Mouse (Mus musculus): ENCODE measurements around the gene Slc24a2. TPM values are rescaled to one million over a fixed set of nuclear protein-coding genes. Genes with fewer than 3 reads are reported as not detected.
A peak's percentile ranks its signal among the peaks of the same experiment; 100 is the strongest.

Gene Slc24a2
- polyA plus RNA-seq, 1 experiment from 2014 or later: not detected

- Histone ChIP-seq H3K4me1 (replicated peaks; ENCODE audit: insufficient read depth, low read length) (no peaks in the 10 kb centered on the region), H3K27me3 (ENCODE audit: insufficient read depth, low read length) (no peaks in the 10 kb centered on the region), H3K4me2 (ENCODE audit: low read length) (no peak overlapping the region), H3K27ac (no peak overlapping the region), H3K4me3 (replicated peaks; ENCODE audit: low read depth, low read length) (no peak overlapping the region), H3K9me3 (replicated peaks; ENCODE audit: low read length) (no peaks in the 10 kb centered on the region), H3K9ac (ENCODE audit: low read depth, low read length) (no peak overlapping the region), H3K36me3 (ENCODE audit: insufficient read depth, low read length) (no peaks in the 10 kb centered on the region)
- peak; percentile 68 for TF ChIP-seq CTCF (IDR thresholded peaks at IDR 0.05; ENCODE audit: low read depth)
- DNase-seq (ENCODE audit: low spot score) (peak; percentile 51), ATAC-seq (replicated peaks; ENCODE audit: low FRiP score, low read depth) (no peak)
- WGBS: 74% methylated on average over 4 of the region's 4 CpGs
These were observed 192.7 kb downstream of the Slc24a2 start for GRCm38 (mm10) chr4:87037592-87037991.

GRCm38 (mm10) chr4:87036507-87036906, 193.8 kb downstream of the Slc24a2 start:
- Histone ChIP-seq H3K9ac (ENCODE audit: low read depth, low read length) (no peak overlapping the region), H3K4me3 (replicated peaks; ENCODE audit: low read depth, low read length) (no peak overlapping the region), H3K27me3 (ENCODE audit: insufficient read depth, low read length) (no peaks in the 10 kb centered on the region), H3K36me3 (ENCODE audit: insufficient read depth, low read length) (no peaks in the 10 kb centered on the region), H3K9me3 (replicated peaks; ENCODE audit: low read length) (no peaks in the 10 kb centered on the region), H3K4me1 (replicated peaks; ENCODE audit: insufficient read depth, low read length) (no peaks in the 10 kb centered on the region), H3K4me2 (ENCODE audit: low read length) (no peak overlapping the region), H3K27ac (no peak overlapping the region)
- WGBS: 54% methylated on average over 5 of the region's 5 CpGs
- no peak for DNase-seq (ENCODE audit: low spot score)
- ATAC-seq (replicated peaks; ENCODE audit: low FRiP score, low read depth): no peak
- TF ChIP-seq CTCF (IDR thresholded peaks at IDR 0.05; ENCODE audit: low read depth): no peak

- H3K4me1 ChIP-seq (replicated peaks; ENCODE audit: insufficient read depth, low read length): no peaks in the 10 kb centered on the region
- no peak overlapping the region for H3K4me3 ChIP-seq (replicated peaks; ENCODE audit: low read depth, low read length)
- TF ChIP-seq CTCF (IDR thresholded peaks at IDR 0.05; ENCODE audit: low read depth): no peak
- H3K9ac ChIP-seq (ENCODE audit: low read depth, low read length): no peak overlapping the region
- no peaks in the 10 kb centered on the region for H3K9me3 ChIP-seq (replicated peaks; ENCODE audit: low read length)
- no peak overlapping the region for H3K27ac ChIP-seq
- DNase-seq (ENCODE audit: low spot score) (no peak), ATAC-seq (replicated peaks; ENCODE audit: low FRiP score, low read depth) (no peak)
- WGBS: 78% methylated on average over 10 of the region's 10 CpGs
- H3K4me2 ChIP-seq (ENCODE audit: low read length): no peak overlapping the region
- H3K36me3 ChIP-seq (ENCODE audit: insufficient read depth, low read length): no peaks in the 10 kb centered on the region
- H3K27me3 ChIP-seq (ENCODE audit: insufficient read depth, low read length): no peaks in the 10 kb centered on the region
These were observed 194.6 kb downstream of the Slc24a2 start for GRCm38 (mm10) chr4:87035701-87036100.

GRCm38 (mm10) chr4:87032632-87033031, 197.6 kb downstream of the Slc24a2 start:
- H3K27ac ChIP-seq: no peak overlapping the region
- ATAC-seq (replicated peaks; ENCODE audit: low FRiP score, low read depth) (no peak), DNase-seq (ENCODE audit: low spot score) (no peak)
- 87% methylated on average over 8 of the region's 8 CpGs for WGBS
- H3K4me1 ChIP-seq (replicated peaks; ENCODE audit: insufficient read depth, low read length): no peaks in the 10 kb centered on the region
- no peaks in the 10 kb centered on the region for H3K9me3 ChIP-seq (replicated peaks; ENCODE audit: low read length)
- no peak overlapping the region for H3K4me3 ChIP-seq (replicated peaks; ENCODE audit: low read depth, low read length)
- TF ChIP-seq CTCF (IDR thresholded peaks at IDR 0.05; ENCODE audit: low read depth): no peak
- no peaks in the 10 kb centered on the region for H3K27me3 ChIP-seq (ENCODE audit: insufficient read depth, low read length)
- H3K36me3 ChIP-seq (ENCODE audit: insufficient read depth, low read length): no peaks in the 10 kb centered on the region
- no peak overlapping the region for H3K9ac ChIP-seq (ENCODE audit: low read depth, low read length)
- H3K4me2 ChIP-seq (ENCODE audit: low read length): no peak overlapping the region

- Histone ChIP-seq H3K4me2 (ENCODE audit: low read length) (no peak overlapping the region), H3K36me3 (ENCODE audit: insufficient read depth, low read length) (no peaks in the 10 kb centered on the region), H3K9ac (ENCODE audit: low read depth, low read length) (no peak overlapping the region), H3K9me3 (replicated peaks; ENCODE audit: low read length) (no peaks in the 10 kb centered on the region), H3K27ac (no peak overlapping the region), H3K27me3 (ENCODE audit: insufficient read depth, low read length) (no peaks in the 10 kb centered on the region), H3K4me3 (replicated peaks; ENCODE audit: low read depth, low read length) (no peak overlapping the region), H3K4me1 (replicated peaks; ENCODE audit: insufficient read depth, low read length) (no peaks in the 10 kb centered on the region)
- ATAC-seq (replicated peaks; ENCODE audit: low FRiP score, low read depth) (no peak), DNase-seq (ENCODE audit: low spot score) (no peak)
- no peak for TF ChIP-seq CTCF (IDR thresholded peaks at IDR 0.05; ENCODE audit: low read depth)
- 87% methylated on average over 2 of the region's 2 CpGs for WGBS
These were observed 199.2 kb downstream of the Slc24a2 start for GRCm38 (mm10) chr4:87031076-87031475.

- H3K9ac ChIP-seq (ENCODE audit: low read depth, low read length): no peak overlapping the region
- H3K4me3 ChIP-seq (replicated peaks; ENCODE audit: low read depth, low read length): no peak overlapping the region
- no peak overlapping the region for H3K27ac ChIP-seq
- WGBS: 73% methylated on average over 14 of the region's 14 CpGs
- ATAC-seq (replicated peaks; ENCODE audit: low FRiP score, low read depth) (no peak), DNase-seq (ENCODE audit: low spot score) (no peak)
- no peak for TF ChIP-seq CTCF (IDR thresholded peaks at IDR 0.05; ENCODE audit: low read depth)
- no peaks in the 10 kb centered on the region for H3K36me3 ChIP-seq (ENCODE audit: insufficient read depth, low read length)
- H3K4me2 ChIP-seq (ENCODE audit: low read length): no peak overlapping the region
- H3K4me1 ChIP-seq (replicated peaks; ENCODE audit: insufficient read depth, low read length): no peaks in the 10 kb centered on the region
- no peaks in the 10 kb centered on the region for H3K9me3 ChIP-seq (replicated peaks; ENCODE audit: low read length)
- no peaks in the 10 kb centered on the region for H3K27me3 ChIP-seq (ENCODE audit: insufficient read depth, low read length)
These were observed 203.7 kb downstream of the Slc24a2 start for GRCm38 (mm10) chr4:87026311-87027151.

All from kidney, postnatal 0 days (tissue).